Mouse (Mus musculus) megakaryocyte, embryonic 14.5 days (primary cell): ENCODE measurements around the gene Muc5b. TPM values are rescaled to one million over a fixed set of nuclear protein-coding genes. Genes with fewer than 3 reads are reported as not detected.
"Not testable (repeated sequence)": the region's sequence is repeated elsewhere in the genome, so short reads cannot be mapped to it uniquely, and the experiment has no call there.

Experiments used
- H3K27me3 ChIP-seq: replicated peaks from 2 replicates; pipeline ENCODE3; 2012; ENCODE audit warnings: inconsistent platforms
- H3K36me3 ChIP-seq: replicated peaks from 2 replicates; pipeline ENCODE3; 2012; ENCODE audit warnings: low read length, inconsistent platforms, mixed read lengths
- H3K4me1 ChIP-seq: 2 replicates; pipeline ENCODE4 v1.6.1; 2012; ENCODE audit warnings: inconsistent platforms
- H3K4me3 ChIP-seq: replicated peaks from 2 replicates; pipeline ENCODE3; 2012; ENCODE audit warnings: moderate library complexity, mild to moderate bottlenecking, inconsistent platforms
- H3K9me3 ChIP-seq: 2 replicates; pipeline ENCODE4 v1.6.1; 2012; ENCODE audit warnings: inconsistent platforms
- FLI1 ChIP-seq: IDR thresholded peaks from 2 replicates; pipeline ENCODE4 v1.6.1; 2012; ENCODE audit warnings: low read length, inconsistent platforms, mixed read lengths
- GATA1 ChIP-seq: IDR thresholded peaks from 3 replicates; pipeline ENCODE4 v1.6.1; 2012; ENCODE audit warnings: mixed read lengths, low read length, inconsistent platforms, borderline replicate concordance
- polyA plus RNA-seq: library from polyadenylated mRNA; stranded (reverse); fragments of >175 nt; gene quantifications from 2 replicates; pipeline ENCODE4 v1.2.3, GENCODE M21; 2012; ENCODE audit warnings: low replicate concordance; ENCODE audit not compliant: insufficient read depth

The Muc5b gene
- polyA plus RNA-seq = 0.09 and 0.14 TPM in 2 replicates

DNA sequence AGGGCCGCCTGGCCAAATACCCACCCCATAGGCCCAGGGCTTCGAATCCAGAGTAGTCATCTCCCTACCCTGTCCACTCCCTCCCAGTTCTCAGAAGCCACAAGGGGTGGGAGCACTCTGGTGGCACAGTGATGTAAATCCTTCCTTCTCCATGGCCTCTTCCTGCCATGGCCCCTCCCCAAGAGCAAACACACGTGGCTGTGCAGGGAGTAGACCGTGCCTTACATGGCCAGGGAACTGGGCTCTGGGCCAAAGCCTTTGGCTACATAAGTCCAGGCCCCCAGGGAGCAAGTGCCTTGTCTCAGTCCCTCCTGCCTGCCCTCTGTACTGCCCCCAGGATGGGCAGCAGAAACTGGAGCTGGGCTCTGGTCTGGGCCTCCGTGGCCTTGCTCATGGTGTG is at the start of gene Muc5b:
Gene Muc5b, plus strand, starts transcription at position 292 of the 400 bp plus-strand sequence.
- Histone ChIP-seq H3K9me3 (no peaks in the 10 kb centered on the region), H3K4me1 (peaks cover 71% of the 10 kb centered on the region), H3K27me3 (peaks cover 30% of the 10 kb centered on the region), H3K4me3 (peak within 1 kb of the TSS; percentile 62), H3K36me3 (no peaks in the 10 kb centered on the region)
- TF ChIP-seq FLI1 (no peak), GATA1 (no peak)

- peaks cover 88% of the 10 kb centered on the region for H3K27me3 ChIP-seq
- no peak overlapping the region for H3K4me3 ChIP-seq
- no peaks in the 10 kb centered on the region for H3K4me1 ChIP-seq
- no peaks in the 10 kb centered on the region for H3K36me3 ChIP-seq
- TF ChIP-seq GATA1 = no peak
- no peak for TF ChIP-seq FLI1
- H3K9me3 ChIP-seq = peaks cover 33% of the 10 kb centered on the region
Measured at GRCm38 (mm10) chr7:141794251-141794650, 44.6 kb upstream of the Muc5b start.

DNA sequence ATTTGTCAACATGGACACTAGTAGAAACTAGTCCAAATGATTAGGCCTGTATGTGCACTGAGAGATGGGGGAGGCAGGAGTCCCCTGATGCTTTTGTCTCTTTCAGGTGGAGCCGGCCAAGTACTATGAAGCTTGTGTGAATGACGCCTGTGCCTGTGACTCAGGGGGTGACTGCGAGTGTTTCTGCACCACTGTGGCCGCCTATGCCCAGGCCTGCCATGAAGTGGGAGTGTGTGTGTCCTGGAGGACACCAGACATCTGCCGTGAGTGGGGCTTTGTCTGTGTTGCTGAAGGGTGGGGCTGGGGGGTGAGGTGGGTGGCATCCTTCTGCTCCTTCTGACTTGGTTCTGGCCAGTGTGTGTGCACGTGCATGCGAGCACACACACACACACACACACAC is 35.7 kb upstream of the Muc5b start:
- no peaks in the 10 kb centered on the region for H3K36me3 ChIP-seq
- H3K9me3 ChIP-seq = peaks cover 10% of the 10 kb centered on the region

GRCm38 (mm10) chr7:141805384-141805783 is 33.5 kb upstream of the Muc5b start:
- Histone ChIP-seq H3K36me3 (no peaks in the 10 kb centered on the region), H3K27me3 (peaks cover 70% of the 10 kb centered on the region), H3K9me3 (no peaks in the 10 kb centered on the region), H3K4me3 (no peak overlapping the region), H3K4me1 (peaks cover 4% of the 10 kb centered on the region; the same call in 1 of the 2 replicates)
- TF ChIP-seq FLI1 = no peak
- no peak for TF ChIP-seq GATA1

More for the DNA sequence above, 35.7 kb upstream of the Muc5b start:
- TF ChIP-seq GATA1 = no peak
- no peak for TF ChIP-seq FLI1
- H3K4me3 ChIP-seq = no peak overlapping the region
- H3K27me3 ChIP-seq = peaks cover 87% of the 10 kb centered on the region
- H3K4me1 ChIP-seq = peaks cover 4% of the 10 kb centered on the region; the same call in 1 of the 2 replicates

DNA sequence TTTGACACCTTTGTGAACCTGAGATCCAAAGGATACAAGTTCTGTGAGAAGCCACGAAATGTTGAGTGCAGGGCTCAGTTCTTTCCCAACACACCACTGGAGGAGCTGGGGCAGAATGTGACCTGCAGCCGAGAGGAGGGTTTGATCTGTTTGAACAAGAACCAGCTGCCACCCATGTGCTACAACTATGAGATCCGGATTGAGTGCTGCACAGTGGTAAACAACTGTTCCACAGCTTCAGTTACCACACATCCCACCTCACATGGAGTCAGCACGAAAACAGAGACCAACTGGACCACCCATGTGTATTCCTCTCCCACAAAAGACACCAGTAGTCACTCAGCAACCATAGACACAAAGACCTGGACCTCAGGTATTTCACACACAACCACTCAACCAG is 31.0 kb upstream of the Muc5b start:
- H3K4me3 ChIP-seq, H3K9me3 ChIP-seq, H3K36me3 ChIP-seq, H3K4me1 ChIP-seq: not testable (repeated sequence)
- H3K27me3 ChIP-seq = peaks cover 72% of the 10 kb centered on the region

GRCm38 (mm10) chr7:141809933-141810332 is 28.9 kb upstream of the Muc5b start:
- H3K36me3 ChIP-seq, H3K9me3 ChIP-seq, H3K4me3 ChIP-seq: not testable (repeated sequence)
- Histone ChIP-seq H3K27me3 (peaks cover 70% of the 10 kb centered on the region), H3K4me1 (peaks cover 24% of the 10 kb centered on the region)

DNA sequence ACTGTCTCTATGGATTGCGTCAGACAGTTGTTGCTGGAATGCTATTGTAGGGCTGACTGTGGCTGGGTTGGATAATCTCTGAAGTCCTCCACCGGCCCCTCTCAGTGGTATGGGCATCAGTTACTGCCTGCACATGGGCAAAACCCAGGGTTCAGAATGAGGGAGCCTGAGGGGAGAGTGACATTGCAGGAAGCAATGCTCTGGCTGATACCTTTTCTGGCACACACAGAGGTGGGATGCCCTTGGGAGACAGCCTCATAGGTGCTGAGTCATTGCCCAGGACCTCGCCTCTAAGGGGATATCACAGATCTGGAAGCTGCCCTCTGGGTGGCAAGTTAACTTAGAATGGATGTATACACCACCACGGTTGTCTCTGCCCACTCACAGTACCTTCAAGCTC is 25.5 kb upstream of the Muc5b start:
- no peaks in the 10 kb centered on the region for H3K9me3 ChIP-seq
- TF ChIP-seq FLI1 (no peak), GATA1 (no peak)
- H3K4me1 ChIP-seq = peaks cover 37% of the 10 kb centered on the region
- H3K27me3 ChIP-seq = peaks cover 79% of the 10 kb centered on the region
- no peak overlapping the region for H3K4me3 ChIP-seq
- no peaks in the 10 kb centered on the region for H3K36me3 ChIP-seq

DNA sequence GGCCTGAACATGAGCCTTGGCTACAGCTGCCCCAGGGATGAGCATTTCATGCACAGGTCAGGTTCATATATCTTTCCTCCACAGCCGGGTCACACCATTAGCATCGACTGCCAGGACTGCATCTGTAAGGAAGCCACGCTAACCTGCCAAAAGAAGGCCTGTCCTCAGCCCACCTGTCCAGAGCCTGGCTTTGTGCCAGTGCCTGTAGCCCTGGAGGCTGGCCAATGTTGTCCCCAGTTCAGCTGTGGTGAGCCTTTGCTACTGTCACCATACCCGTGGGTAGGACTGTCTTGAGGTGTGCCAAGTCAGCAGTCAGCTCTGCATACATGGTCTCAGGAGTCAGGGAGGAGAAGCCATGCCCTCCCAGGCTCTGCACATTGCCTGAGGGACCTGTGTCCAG is 23.5 kb upstream of the Muc5b start:
- no peak overlapping the region for H3K4me3 ChIP-seq
- TF ChIP-seq GATA1 = no peak
- no peak for TF ChIP-seq FLI1
- peaks cover 46% of the 10 kb centered on the region for H3K4me1 ChIP-seq
- no peaks in the 10 kb centered on the region for H3K9me3 ChIP-seq
- H3K36me3 ChIP-seq = no peaks in the 10 kb centered on the region
- H3K27me3 ChIP-seq = peaks cover 94% of the 10 kb centered on the region

GRCm38 (mm10) chr7:141817355-141818075 is 21.4 kb upstream of the Muc5b start:
- H3K36me3 ChIP-seq = no peaks in the 10 kb centered on the region
- H3K4me3 ChIP-seq = no peak overlapping the region
- TF ChIP-seq GATA1 = no peak
- no peak for TF ChIP-seq FLI1
- H3K4me1 ChIP-seq = peaks cover 60% of the 10 kb centered on the region
- no peaks in the 10 kb centered on the region for H3K9me3 ChIP-seq
- peaks cover 94% of the 10 kb centered on the region for H3K27me3 ChIP-seq

GRCm38 (mm10) chr7:141818267-141818666 is 20.6 kb upstream of the Muc5b start:
- H3K27me3 ChIP-seq = peaks cover 94% of the 10 kb centered on the region
- H3K36me3 ChIP-seq = no peaks in the 10 kb centered on the region
- TF ChIP-seq FLI1 (no peak), GATA1 (no peak)
- no peaks in the 10 kb centered on the region for H3K9me3 ChIP-seq
- peaks cover 61% of the 10 kb centered on the region for H3K4me1 ChIP-seq
- H3K4me3 ChIP-seq = no peak overlapping the region
